In genomic region chr10:81551597-81552102, GRCm38 (mm10) we compare ENCODE assay signal across 9 mouse cellular contexts. TPM values are rescaled to one million over a fixed set of nuclear protein-coding genes. Genes with fewer than 3 reads are reported as not detected.
DNase-seq lines count a peak whose midpoint lies in the region; ATAC-seq and TF ChIP-seq lines count a peak whose summit lies in the region.
"Had no signal": no experiment of that assay in that cellular context is flagged by ENCODE, and none has a peak within 500 bp of the region (broad histone marks: within the 10 kb centered on the region; RNA-seq: fewer than 3 reads in every experiment).

No protein-coding gene starts in this region.

- peaks cover 5% of the 10 kb centered on the region for H3K4me1 ChIP-seq in heart, embryonic 12.5 days (replicated peaks)
- peaks cover 7% of the 10 kb centered on the region for H3K4me1 ChIP-seq in kidney, embryonic 16.5 days (ENCODE audit: insufficient read depth, low read length)
- H3K4me1 ChIP-seq in liver, adult 2 months (ENCODE audit: control insufficient read depth, insufficient read depth, low read length): peaks cover 3% of the 10 kb centered on the region; the same call in 1 of the 2 replicates

- peak; percentile 96 for DNase-seq in CD4-positive, CD25-positive, alpha-beta regulatory T cell, adult 2 months (ENCODE audit: low read depth, low spot score)
- peak; percentile 95 for DNase-seq in brain, adult 2 months (ENCODE audit: low read depth, low spot score)
- DNase-seq in fat pad, adult 2 months (ENCODE audit: extremely low read depth, low read depth, low spot score): peak; percentile 23
- DNase-seq in liver, adult 2 months (ENCODE audit: extremely low read depth, low read depth, low spot score): peak; percentile 74
- peak; percentile 96 for DNase-seq in splenic B cell, adult 2 months (ENCODE audit: low read depth, low spot score)

- H3K9ac ChIP-seq in heart, embryonic 12.5 days: no peak overlapping the region
- H3K9ac ChIP-seq in kidney, embryonic 16.5 days (replicated peaks; ENCODE audit: low read length): peak overlapping the region; percentile 44; the same call in 1 of the 2 replicates
- peak overlapping the region; percentile 2; the same call in 1 of the 2 replicates for H3K9ac ChIP-seq in liver, adult 2 months (ENCODE audit: low read depth, low read length)

- peak; percentile 84 for TF ChIP-seq CTCF in liver, adult 2 months (IDR thresholded peaks at IDR 0.05; ENCODE audit: low read depth, low read length)

- WGBS in heart, embryonic 12.5 days: 2% methylated on average over 12 of the region's 12 CpGs
- WGBS in kidney, embryonic 16.5 days: 4% methylated on average over 12 of the region's 12 CpGs
- 1% methylated on average over 12 of the region's 12 CpGs for WGBS in liver, adult 2 months

- no peaks in the 10 kb centered on the region for H3K79me2 ChIP-seq in liver, adult 2 months (ENCODE audit: control insufficient read depth, insufficient read depth, low read length)
- H3K79me2 ChIP-seq in myocyte (ENCODE audit: control insufficient read depth, insufficient read depth): no peaks in the 10 kb centered on the region

- peak; percentile 84 for ATAC-seq in heart, embryonic 12.5 days (ENCODE audit: insufficient number of reproducible peaks, low FRiP score)
- ATAC-seq in kidney, embryonic 16.5 days (ENCODE audit: low FRiP score, low TSS enrichment): peak; percentile 91

- H3K9me3 ChIP-seq in heart, embryonic 12.5 days (replicated peaks): peaks cover 7% of the 10 kb centered on the region
- H3K9me3 ChIP-seq in kidney, embryonic 16.5 days (ENCODE audit: low read length): peaks cover 4% of the 10 kb centered on the region; the same call in 1 of the 2 replicates

- no peaks in the 10 kb centered on the region for H3K36me3 ChIP-seq in heart, embryonic 12.5 days
- no peaks in the 10 kb centered on the region for H3K36me3 ChIP-seq in kidney, embryonic 16.5 days (ENCODE audit: insufficient read depth, low read length)
- no peaks in the 10 kb centered on the region for H3K36me3 ChIP-seq in liver, adult 2 months (ENCODE audit: control insufficient read depth, insufficient read depth, low read length)
- H3K36me3 ChIP-seq in myocyte (ENCODE audit: control insufficient read depth, insufficient read depth): no peaks in the 10 kb centered on the region
- H3K36me3 ChIP-seq in splenic B cell, adult 2 months (ENCODE audit: control insufficient read depth, insufficient read depth, low read length, poor library complexity, severe bottlenecking): no peaks in the 10 kb centered on the region

- TF ChIP-seq POLR2A in liver, adult 2 months (IDR thresholded peaks at IDR 0.05; ENCODE audit: extremely low read depth, insufficient read depth, low read length): no peak
- TF ChIP-seq POLR2A in myocyte (IDR thresholded peaks at IDR 0.05; ENCODE audit: insufficient read length, low read depth): no peak

- H3K4me3 ChIP-seq in heart, embryonic 12.5 days: no peak overlapping the region
- H3K4me3 ChIP-seq in kidney, embryonic 16.5 days (ENCODE audit: low read length): no peak overlapping the region
- no peak overlapping the region for H3K4me3 ChIP-seq in liver, adult 2 months (ENCODE audit: insufficient read depth, low read depth, low read length)
- H3K4me3 ChIP-seq in myocyte: no peak overlapping the region
- H3K4me3 ChIP-seq: erythroblast, embryonic 14.5 days had no signal

- H3ac ChIP-seq in myocyte (ENCODE audit: control insufficient read depth, insufficient read length): no peak overlapping the region

- 0 out of 2 replicates have a peak overlapping the region, but pooled peaks have one; percentile 13 for H3K27ac ChIP-seq in heart, embryonic 12.5 days (ENCODE audit: poor library complexity, severe bottlenecking)
- H3K27ac ChIP-seq in kidney, embryonic 16.5 days (ENCODE audit: low read length): peak overlapping the region; percentile 68; the same call in 1 of the 2 replicates
- H3K27ac ChIP-seq in liver, adult 2 months (replicated peaks; ENCODE audit: insufficient read depth, low read depth, low read length): no peak overlapping the region

- H3K4me2 ChIP-seq in heart, embryonic 12.5 days: no peak overlapping the region
- H3K4me2 ChIP-seq in kidney, embryonic 16.5 days (replicated peaks; ENCODE audit: low read depth, low read length): no peak overlapping the region; the same call in 1 of the 2 replicates
- H3K4me2 ChIP-seq in myocyte (ENCODE audit: low read depth): peak overlapping the region; percentile 39

- H3K27me3 ChIP-seq in heart, embryonic 12.5 days (replicated peaks): no peaks in the 10 kb centered on the region
- no peaks in the 10 kb centered on the region for H3K27me3 ChIP-seq in kidney, embryonic 16.5 days (ENCODE audit: insufficient read depth, low read length)
- no peaks in the 10 kb centered on the region for H3K27me3 ChIP-seq in liver, adult 2 months (ENCODE audit: control insufficient read depth, insufficient read depth, low read length)
- H3K27me3 ChIP-seq in myocyte (ENCODE audit: control insufficient read depth, insufficient read depth, insufficient read length): no peaks in the 10 kb centered on the region
- no peaks in the 10 kb centered on the region for H3K27me3 ChIP-seq in splenic B cell, adult 2 months (ENCODE audit: control insufficient read depth, insufficient read depth, low read length, poor library complexity, severe bottlenecking)

TF ChIP-seq in myocyte, 11 proteins besides CTCF, POLR2A, EP300 and RAD21:
- TF ChIP-seq REST (IDR thresholded peaks at IDR 0.05; ENCODE audit: insufficient read depth, insufficient read length): no peak
- TF ChIP-seq CEBPB (IDR thresholded peaks at IDR 0.05; ENCODE audit: insufficient read depth, poor library complexity, severe bottlenecking): no peak
- TF ChIP-seq TCF12 (IDR thresholded peaks at IDR 0.05; ENCODE audit: insufficient read depth, poor library complexity, severe bottlenecking): peak; percentile 15
- TF ChIP-seq MYOD1 (IDR thresholded peaks at IDR 0.05; ENCODE audit: control insufficient read depth in 1 of 3, insufficient read length in 2 of 3, low read depth in 2 of 3): peak in 2 of 3 experiments; percentile 64 to 87
- peak; percentile 38 for TF ChIP-seq SRF (IDR thresholded peaks at IDR 0.05; ENCODE audit: control insufficient read depth, insufficient read length, low read depth)
- TF ChIP-seq TCF3 (IDR thresholded peaks at IDR 0.05; ENCODE audit: insufficient read length, low read depth): peak; percentile 28
- peak in 2 of 3 experiments; percentile 28 to 83 for TF ChIP-seq MYOG (IDR thresholded peaks at IDR 0.05; ENCODE audit: control insufficient read depth in 1 of 3, insufficient read depth in 1 of 3, insufficient read length in 2 of 3, low read depth in 2 of 3)
- no peak for TF ChIP-seq USF1 (IDR thresholded peaks at IDR 0.05; ENCODE audit: low read depth)
- no peak for TF ChIP-seq MAX (IDR thresholded peaks at IDR 0.05; ENCODE audit: low read depth)
- TF ChIP-seq POLR2AphosphoS2 (IDR thresholded peaks at IDR 0.05; ENCODE audit: insufficient read length, low read depth): no peak
TF ChIP-seq in myocyte: peak in this region for 5.

RNA-seq across cellular contexts. Expression of gene Gna11, which starts 6.7 kb away (rescaled TPM):
- polyA plus RNA-seq in heart, embryonic 12.5 days (2016; fragmentation: Nextera tagmentation; extraction: Ambion mirVana): 58.4 and 66.2 TPM in 2 replicates
- polyA plus RNA-seq in kidney, embryonic 16.5 days (2015; fragmentation: Nextera tagmentation; extraction: Ambion mirVana): 92.3 and 92.7 TPM in 2 replicates
- total RNA-seq in liver, adult 2 months (2014; rRNA removed): 20.7 and 27.3 TPM in 2 replicates
- 61.6 and 64.2 TPM in 2 replicates for polyA plus RNA-seq in liver, adult 2 months (2012; rRNA removed)
- polyA plus RNA-seq in myocyte (2012; fragmentation: generic; extraction: Trizol): 58.2 TPM

RNA-seq across cellular contexts. Expression of gene Aes, which starts 7.6 kb away (rescaled TPM):
- polyA plus RNA-seq in heart, embryonic 12.5 days (2016; fragmentation: Nextera tagmentation; extraction: Ambion mirVana): 636 and 677 TPM in 2 replicates
- 322 and 487 TPM in 2 replicates for polyA plus RNA-seq in kidney, embryonic 16.5 days (2015; fragmentation: Nextera tagmentation; extraction: Ambion mirVana)
- total RNA-seq in liver, adult 2 months (2014; rRNA removed): 200 and 263 TPM in 2 replicates
- 1,785 and 2,016 TPM in 2 replicates for polyA plus RNA-seq in liver, adult 2 months (2012; rRNA removed)
- 639 TPM for polyA plus RNA-seq in myocyte (2012; fragmentation: generic; extraction: Trizol)

RNA-seq across cellular contexts. Expression of gene Tle2, which starts 22.7 kb away (rescaled TPM):
- 25.8 and 30.8 TPM in 2 replicates for polyA plus RNA-seq in heart, embryonic 12.5 days (2016; fragmentation: Nextera tagmentation; extraction: Ambion mirVana)
- 41.0 and 52.0 TPM in 2 replicates for polyA plus RNA-seq in kidney, embryonic 16.5 days (2015; fragmentation: Nextera tagmentation; extraction: Ambion mirVana)
- 3.0 and 7.2 TPM in 2 replicates for total RNA-seq in liver, adult 2 months (2014; rRNA removed)
- polyA plus RNA-seq in liver, adult 2 months (2012; rRNA removed): 35.4 and 56.0 TPM in 2 replicates
- 11.3 TPM for polyA plus RNA-seq in myocyte (2012; fragmentation: generic; extraction: Trizol)

RNA-seq across cellular contexts. Expression of gene Gna15, which starts 27.6 kb away (rescaled TPM):
- polyA plus RNA-seq in heart, embryonic 12.5 days (2016; fragmentation: Nextera tagmentation; extraction: Ambion mirVana): 1.9 and 2.3 TPM in 2 replicates
- polyA plus RNA-seq in kidney, embryonic 16.5 days (2015; fragmentation: Nextera tagmentation; extraction: Ambion mirVana): 0.70 and 0.98 TPM in 2 replicates
- 0.94 and 1.1 TPM in 2 replicates for total RNA-seq in liver, adult 2 months (2014; rRNA removed)
- polyA plus RNA-seq in liver, adult 2 months (2012; rRNA removed): 0.31 and 0.64 TPM in 2 replicates
- not detected for polyA plus RNA-seq in myocyte (2012; fragmentation: generic; extraction: Trizol)

RNA-seq across cellular contexts. Expression of gene Tle6, which starts 49.2 kb away (rescaled TPM):
- 27.2 and 27.4 TPM in 2 replicates for polyA plus RNA-seq in heart, embryonic 12.5 days (2016; fragmentation: Nextera tagmentation; extraction: Ambion mirVana)
- 18.5 and 22.8 TPM in 2 replicates for polyA plus RNA-seq in kidney, embryonic 16.5 days (2015; fragmentation: Nextera tagmentation; extraction: Ambion mirVana)
- 0.94 and 1.6 TPM in 2 replicates for total RNA-seq in liver, adult 2 months (2014; rRNA removed)
- polyA plus RNA-seq in liver, adult 2 months (2012; rRNA removed): 3.5 and 4.2 TPM in 2 replicates
- 15.3 TPM for polyA plus RNA-seq in myocyte (2012; fragmentation: generic; extraction: Trizol)

Comparison
In these comparisons a context has a peak if more than half of its experiments do, and no peak if none do; other contexts are left out.
1. DNase-seq: peak in every context shown above with its lines; median percentile 96 in CD4-positive, CD25-positive, alpha-beta regulatory T cell, adult 2 months; 96 in splenic B cell, adult 2 months; 95 in brain, adult 2 months; 74 in liver, adult 2 months; 23 in fat pad, adult 2 months.